Mouse (Mus musculus): ENCODE data around the gene Fastkd2. TPM values are rescaled to one million over a fixed set of nuclear protein-coding genes. Genes with fewer than 3 reads are reported as not detected.

The Fastkd2 gene
- polyA plus RNA-seq (2017; shearing (Covaris generic)): 10 to 100 TPM; 32.4 to 49.3 TPM

DNA sequence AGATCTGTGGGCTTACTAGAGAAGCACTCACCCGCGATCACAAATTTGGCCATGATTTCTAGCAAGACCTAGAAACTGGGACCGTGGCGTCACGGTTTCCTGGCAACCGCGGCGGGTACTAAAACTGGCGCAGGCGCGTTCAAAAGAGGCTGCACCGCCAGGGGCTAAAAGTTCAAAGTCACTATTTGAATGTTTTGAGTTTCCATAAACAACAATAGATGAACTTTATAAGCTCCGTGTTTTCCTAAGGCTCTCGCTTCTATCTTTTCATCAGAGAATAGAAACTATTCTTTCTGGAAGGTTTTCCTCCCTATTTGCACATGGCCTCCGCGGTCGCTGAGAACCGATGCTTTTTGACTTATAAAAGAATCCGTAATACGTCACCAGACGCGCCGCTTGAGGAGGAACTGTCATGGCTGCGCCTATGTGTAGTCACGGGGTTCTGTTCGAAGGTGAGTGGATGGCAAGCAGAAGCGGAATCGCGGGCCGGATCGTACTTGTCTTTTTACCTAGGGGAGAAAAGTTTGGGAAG lies at the start of gene Fastkd2, which contains the start of gene Mdh1b:
TSS of gene Fastkd2 (plus strand) at position 375 of the 532 bp plus-strand sequence.
TSS of gene Mdh1b (minus strand) at position 79 of the 532 bp plus-strand sequence.
- peak; percentile 99 for ATAC-seq

DNA sequence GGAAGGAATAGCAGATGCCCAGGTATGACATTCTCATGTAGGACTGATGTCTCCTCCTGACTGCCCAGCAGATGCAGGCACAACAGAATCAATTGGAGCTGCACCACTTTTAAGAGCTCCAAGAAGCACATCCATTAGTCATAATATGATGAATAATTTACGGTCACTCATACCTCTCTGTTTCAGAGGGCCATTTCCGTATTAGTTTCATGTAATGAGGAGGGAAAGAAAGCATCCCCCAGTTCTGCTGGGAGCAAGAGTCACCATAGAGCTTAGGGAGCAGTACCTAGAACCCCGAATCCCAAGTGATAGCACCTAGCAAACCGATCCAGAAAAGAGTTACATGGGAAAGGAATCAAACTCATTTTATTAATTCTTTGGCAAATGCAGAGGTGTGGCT lies 43.6 kb upstream of the Fastkd2 start, which contains the start of gene Dytn:
TSS of gene Dytn (minus strand) at position 101 of the 400 bp plus-strand sequence.
- ATAC-seq: no peak

DNA sequence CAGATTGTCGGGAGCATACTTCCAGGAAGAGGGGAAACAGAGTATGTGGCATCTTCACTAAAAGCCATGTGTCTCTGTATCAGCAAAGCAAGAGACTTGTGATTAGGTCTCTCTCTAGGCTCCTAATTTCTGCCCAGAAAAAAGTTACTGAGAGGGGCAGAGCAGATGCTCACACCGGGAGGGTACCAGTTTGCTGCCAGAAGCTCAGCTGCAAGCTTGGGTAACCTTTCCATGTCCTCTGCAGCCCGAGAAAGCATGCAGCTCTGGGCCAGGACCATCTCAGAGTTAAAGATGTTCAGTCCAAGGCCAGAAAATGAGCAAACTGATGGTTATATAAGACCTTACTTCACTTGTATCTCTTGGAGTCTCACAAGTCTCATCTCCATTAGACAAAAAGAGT lies 33.6 kb upstream of the Fastkd2 start:
- no peak for ATAC-seq

DNA sequence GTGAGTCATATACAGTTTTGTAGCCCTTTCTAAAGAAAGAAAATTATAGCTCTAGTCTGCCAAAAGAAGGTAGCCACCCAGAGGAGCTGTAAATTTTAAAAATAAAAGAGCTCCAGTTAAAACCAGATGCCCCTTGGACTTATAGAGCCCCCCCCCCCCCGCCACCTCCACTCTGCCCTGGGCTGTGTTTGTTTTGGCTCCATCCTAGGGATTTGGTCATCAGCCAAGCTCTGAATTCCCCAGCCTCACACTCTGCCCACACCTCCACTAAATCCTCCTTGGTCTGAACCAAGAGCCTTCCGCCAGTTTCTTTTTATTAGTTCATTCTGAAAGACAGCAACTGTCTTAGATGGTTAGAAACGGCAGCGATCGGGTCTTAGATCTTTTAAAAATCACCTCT lies 24.7 kb upstream of the Fastkd2 start:
- ATAC-seq: no peak

DNA sequence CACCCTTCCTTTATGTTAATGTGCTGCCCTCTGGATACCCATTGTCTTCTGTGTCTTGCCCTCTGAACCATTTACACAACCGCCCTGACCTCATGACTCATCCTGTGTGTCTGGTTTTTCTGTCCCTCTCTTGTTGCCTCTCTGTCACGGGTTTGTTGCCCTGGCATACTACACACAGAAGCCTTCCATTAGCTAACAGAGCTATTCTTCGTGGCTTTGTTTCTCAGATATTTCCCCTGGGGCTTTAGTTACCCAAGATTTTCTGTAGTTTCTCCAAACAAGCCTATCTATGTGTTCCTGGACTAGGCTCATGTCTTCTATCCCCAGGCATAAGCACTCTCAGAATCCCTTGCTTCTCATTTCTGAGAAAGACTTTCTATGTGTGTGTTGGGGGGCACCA lies 21.5 kb upstream of the Fastkd2 start:
- ATAC-seq: no peak

DNA sequence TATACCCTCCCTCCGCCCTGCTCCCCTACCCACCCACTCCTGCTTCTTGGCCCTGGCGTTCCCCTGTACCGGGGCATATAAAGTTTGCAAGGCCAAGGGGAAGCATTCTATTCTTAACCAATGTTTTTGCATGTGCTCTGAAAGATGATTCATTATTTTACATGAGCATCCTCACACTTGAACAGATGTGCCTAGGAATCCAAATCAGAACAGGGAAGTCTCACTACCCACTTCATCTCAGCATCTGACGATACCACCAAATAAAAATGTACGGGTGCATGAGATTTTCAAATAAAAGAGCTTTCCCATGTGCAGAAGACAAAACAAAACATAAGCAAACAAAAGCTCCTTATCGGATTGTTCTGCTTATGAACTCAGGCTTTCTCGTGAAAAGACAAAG lies 10.3 kb upstream of the Fastkd2 start:
- ATAC-seq: no peak

DNA sequence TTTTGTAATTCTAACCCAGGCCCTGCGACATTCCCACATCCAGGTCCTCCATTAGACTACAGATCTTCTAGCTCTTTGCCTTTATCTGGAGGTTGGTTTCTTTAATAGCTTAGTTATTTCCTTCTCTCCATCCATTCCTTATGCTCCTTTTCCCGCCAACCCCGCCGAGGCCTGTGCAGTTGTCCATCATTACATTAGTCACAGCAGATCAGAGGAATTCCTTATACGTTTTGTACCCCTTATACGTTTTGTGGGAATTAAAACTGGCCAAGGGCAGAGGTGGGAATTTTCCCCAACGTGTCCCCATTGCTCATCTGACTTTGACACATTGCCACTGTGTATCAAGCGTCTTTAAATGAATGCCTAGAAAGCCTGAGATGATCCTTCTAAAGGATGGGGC lies 618 bp upstream of the Fastkd2 start:
- ATAC-seq: no peak

DNA sequence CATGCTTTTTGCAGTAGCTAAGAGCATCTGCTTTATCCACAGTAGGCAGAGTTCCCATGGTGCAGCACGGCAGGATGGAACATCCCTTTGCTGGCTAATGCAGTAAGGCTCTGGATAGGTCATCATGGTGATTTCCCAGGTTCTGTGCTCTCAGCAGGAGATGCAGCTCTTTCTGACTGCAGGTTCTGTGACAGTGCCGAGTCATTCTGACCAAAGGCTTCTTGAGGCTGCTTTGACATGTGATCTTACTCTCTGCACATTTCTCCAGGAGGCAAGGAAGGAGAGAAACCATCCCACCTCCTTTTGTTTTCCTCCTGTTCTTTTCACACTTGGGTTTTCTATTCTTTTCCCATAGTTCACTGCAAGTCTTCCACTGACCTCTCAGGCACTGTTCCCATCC lies 25.6 kb downstream of the Fastkd2 start:
- ATAC-seq: no peak

DNA sequence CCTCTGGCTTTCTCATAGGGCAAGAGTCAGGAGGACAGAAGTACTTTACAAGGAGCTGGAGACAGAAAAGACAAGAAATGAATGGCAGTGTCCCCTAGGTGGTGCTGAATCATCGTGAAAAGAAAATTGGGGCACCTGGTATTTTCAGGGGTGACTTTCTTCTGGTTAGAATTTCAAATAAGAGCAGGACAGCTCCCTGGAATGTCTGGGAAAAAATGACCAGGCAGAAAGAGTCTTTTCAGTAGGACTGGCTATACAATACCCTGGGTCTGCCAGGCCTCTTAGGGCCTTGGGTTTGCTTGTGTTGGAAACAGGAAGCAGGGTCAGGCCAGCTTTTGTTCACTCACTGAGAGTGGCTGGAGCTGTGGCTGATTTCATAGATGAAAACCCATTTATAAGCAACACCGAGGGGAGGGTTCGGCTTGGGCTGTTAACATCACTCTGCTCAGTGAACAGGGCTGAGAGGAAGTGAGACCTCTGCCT lies 32.8 kb downstream of the Fastkd2 start:
- ATAC-seq: no peak

DNA sequence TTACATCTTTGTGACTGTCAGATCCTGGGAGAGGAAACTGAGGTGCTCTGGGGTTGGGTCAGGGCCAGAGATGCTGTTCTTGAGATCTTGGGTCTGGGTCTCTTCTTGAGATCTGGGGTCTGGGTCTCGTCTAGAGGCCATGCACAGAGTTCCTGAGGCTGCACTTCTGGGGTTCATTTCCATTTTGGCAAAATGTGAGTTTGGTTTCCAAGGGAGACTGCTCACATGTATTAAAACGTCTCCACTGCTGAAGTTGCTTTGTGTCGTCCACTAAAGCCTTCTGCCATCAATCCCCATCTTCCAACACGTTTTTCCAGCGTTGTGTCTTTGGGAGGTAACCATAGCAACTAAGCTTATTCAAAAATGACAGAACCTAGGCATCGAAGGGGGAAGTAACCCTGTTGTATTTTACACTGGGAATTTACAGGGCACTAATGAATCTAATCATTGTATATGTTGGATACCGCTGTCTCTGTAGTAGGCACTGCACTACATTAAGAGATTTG lies 33.5 kb downstream of the Fastkd2 start:
- ATAC-seq: no peak

DNA sequence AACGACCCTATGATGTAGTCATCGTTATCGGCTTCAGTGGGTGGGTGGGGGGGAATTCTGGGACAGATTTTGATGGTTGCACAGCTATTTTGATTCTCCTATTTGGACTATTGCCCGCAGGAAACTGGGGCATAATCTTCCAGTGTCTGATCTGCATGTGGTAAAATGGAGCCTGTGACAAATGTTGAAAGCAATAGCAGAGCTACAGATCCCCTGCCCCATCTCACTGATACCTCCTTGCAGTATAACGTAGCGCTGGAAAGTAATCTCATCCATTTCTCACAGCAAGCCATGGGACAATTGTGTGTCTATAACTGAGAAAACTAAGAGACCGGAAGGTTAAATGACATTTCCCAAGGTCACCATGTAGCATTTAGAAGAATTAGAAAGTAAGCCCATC lies 34.0 kb downstream of the Fastkd2 start:
- no peak for ATAC-seq

DNA sequence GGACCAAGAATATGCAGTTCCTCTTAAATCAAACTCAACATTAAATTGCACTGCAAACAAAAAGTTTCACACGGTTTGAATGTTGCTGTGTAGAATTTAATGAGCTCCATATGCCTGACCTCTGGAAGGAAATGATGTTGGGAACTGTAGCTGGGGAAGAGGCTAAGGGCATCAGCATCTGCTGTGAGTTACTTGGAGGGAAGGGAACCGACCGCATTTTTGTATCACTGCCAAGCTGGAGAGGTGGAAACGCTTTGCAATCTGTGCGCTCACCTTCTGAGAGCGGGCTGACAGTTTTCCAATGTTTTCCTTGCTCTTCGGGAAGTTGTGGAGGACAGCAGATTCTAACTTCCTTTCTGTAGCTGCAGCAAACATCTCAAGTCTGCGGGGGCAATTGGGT lies 37.7 kb downstream of the Fastkd2 start:
- no peak for ATAC-seq

DNA sequence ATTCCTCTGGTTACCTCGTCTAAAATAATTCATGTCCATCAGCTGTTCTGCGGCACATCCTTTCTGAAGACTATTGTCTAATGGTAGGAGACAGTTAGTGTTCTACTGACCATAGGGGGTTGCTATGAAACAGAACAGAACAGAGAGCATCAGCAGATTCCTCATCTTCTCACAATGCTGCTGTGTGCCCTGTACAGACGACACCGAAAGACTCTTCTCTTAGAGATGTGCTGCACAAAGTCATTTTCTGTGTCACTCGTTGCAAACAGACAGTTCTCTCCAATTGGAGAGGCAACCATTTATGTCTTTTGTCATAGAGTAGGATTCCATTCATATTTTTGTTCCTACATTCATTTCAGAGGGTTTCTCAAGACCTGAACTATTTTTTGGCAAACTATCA lies 38.8 kb downstream of the Fastkd2 start, which contains the start of gene 4933402D24Rik:
TSS of gene 4933402D24Rik (minus strand) at position 101 of the 400 bp plus-strand sequence.
- ATAC-seq: no peak

DNA sequence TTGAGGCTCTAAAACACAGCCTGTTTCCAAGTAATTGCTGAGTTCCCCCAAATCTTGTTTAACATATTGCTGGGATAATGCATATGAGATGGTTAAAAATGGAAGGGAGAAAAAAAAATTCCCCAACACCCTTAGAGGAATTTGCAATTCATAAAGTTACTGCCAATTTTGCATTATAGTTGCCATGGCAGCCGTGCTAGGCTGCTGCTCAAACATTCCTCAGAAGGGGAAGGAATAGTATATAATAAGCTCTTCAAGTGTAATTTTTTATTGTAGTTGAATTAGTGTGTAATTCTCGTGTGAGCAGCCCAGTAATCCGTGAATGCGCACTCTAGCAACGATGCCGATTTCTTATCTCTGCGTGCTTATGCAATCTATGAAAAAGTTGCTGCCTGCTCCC lies 39.9 kb downstream of the Fastkd2 start:
- ATAC-seq: no peak

DNA sequence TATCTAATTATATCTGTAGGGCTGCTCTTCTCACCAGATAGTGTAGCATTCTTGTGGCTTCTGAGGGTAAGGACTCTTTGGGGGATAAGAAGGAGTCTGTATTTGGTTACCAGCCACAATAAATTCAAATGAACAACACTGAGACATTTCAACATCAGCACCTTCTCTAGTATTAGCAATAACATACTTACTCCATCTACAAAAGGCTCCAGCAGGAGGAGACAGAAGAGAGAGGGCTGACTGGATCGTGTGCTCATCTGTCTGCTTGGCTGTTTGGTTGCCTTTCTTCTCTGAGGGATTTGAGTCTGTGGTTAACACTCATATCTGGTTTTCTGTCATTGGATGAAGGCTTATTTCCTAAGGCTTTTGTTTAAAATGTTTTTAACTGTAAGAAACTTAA lies 46.0 kb downstream of the Fastkd2 start:
- no peak for ATAC-seq

DNA sequence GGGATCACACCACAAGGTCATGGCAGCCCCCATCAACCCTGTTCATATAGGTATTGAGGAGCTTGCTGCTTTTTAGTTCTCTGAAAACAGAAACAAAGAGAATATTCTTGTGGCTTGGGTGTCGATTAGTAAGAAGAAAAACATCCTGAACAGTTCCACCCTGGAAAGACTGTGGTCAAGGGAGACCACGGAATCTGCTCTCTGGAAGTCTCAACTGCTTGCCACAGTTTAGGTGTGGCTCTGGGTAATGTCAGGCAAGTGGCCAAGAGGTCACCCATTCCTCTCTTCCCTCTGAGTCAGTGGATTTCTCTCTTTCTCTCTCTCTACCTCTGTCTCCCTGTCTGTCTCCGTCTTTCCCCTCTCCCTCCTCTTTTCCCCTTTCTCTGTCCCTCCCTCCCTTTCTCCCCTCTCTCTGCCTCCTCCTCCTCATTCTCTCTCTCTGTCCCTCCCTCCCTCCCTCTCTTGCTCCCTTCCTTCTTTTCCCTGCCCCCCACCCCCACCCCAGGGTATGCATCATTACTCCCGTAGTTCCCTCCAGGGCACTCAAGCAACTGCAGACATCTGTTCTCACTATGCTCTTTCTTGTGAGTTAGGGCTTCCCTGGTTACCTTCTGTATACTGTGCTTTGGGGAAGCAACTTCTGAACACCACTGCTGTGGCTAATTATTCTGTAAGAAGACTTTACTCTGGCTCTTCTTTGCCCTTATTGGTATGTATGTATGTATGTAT lies 46.7 kb downstream of the Fastkd2 start:
- ATAC-seq: no peak

DNA sequence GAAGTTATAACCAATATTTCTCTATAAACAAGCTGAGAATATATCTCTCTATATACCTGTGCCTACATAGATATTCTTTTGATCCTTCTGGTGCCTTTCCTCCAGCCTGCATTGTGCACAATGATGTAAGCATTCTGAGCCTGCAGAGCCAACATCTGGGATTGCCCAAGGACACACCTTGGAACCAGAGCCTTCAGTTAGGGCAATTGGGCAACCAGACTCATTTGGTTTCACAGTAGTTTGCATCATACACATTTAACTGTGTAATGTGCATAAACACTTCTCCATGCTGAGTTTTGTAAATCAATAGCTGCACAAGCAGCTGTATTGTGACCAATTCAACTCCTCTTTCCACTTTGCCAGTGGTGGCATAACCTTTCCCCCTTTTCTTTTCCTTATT lies 63.9 kb downstream of the Fastkd2 start:
- ATAC-seq: no peak

Other genes with a start within 250 kb of the Fastkd2 start
- not detected for gene Gm39653, start 114.6 kb upstream of the Fastkd2 start, polyA plus RNA-seq (2017; shearing (Covaris generic))
- gene Dytn, start 43.7 kb upstream of the Fastkd2 start, polyA plus RNA-seq (2017; shearing (Covaris generic)): not detected
- not detected for gene Mdh1b, start 296 bp upstream of the Fastkd2 start, polyA plus RNA-seq (2017; shearing (Covaris generic))
- gene 4933402D24Rik, start 38.7 kb downstream of the Fastkd2 start, polyA plus RNA-seq (2017; shearing (Covaris generic)): not detected